ENCODE assay signal across 13 mouse cellular contexts in genomic region chr9:46272070-46272469, GRCm38 (mm10). TPM values are rescaled to one million over a fixed set of nuclear protein-coding genes. Genes with fewer than 3 reads are reported as not detected.
A peak's percentile ranks its signal among the peaks of the same experiment; 100 is the strongest.
DNase-seq lines count a peak whose midpoint lies in the region; ATAC-seq and TF ChIP-seq lines count a peak whose summit lies in the region.
"Had no signal": no experiment of that assay in that cellular context is flagged by ENCODE, and none has a peak within 500 bp of the region (broad histone marks: within the 10 kb centered on the region; RNA-seq: fewer than 3 reads in every experiment).

No protein-coding gene starts in this region.

- peak overlapping the region; percentile 97 for H3K4me3 ChIP-seq in megakaryocyte, embryonic 14.5 days (replicated peaks)
- H3K4me3 ChIP-seq in limb, embryonic 14.5 days (replicated peaks; ENCODE audit: low read length), result 0 out of 2 replicates have a peak overlapping the region, but pooled peaks have one; percentile 82

- H3K27me3 ChIP-seq in megakaryocyte, embryonic 14.5 days (replicated peaks), result peaks cover 33% of the 10 kb centered on the region
- H3K27me3 ChIP-seq in limb, embryonic 14.5 days (ENCODE audit: control insufficient read depth, insufficient read depth, low read length), result no peaks in the 10 kb centered on the region

- DNase-seq in adrenal gland, postnatal 14 days, result peak; percentile 3
- DNase-seq in adrenal gland, postnatal 10 days, result no peak
- DNase-seq in limb, embryonic 14.5 days (ENCODE audit: low spot score), result no peak
- DNase-seq in thymus, postnatal 14 days, result peak; percentile 39
- DNase-seq in cerebellum, adult 8-10 months, result no peak
- no peak for DNase-seq in cerebellum, postnatal 36 days
- DNase-seq: cerebellum, postnatal 14 days; right cerebral cortex, postnatal 25 days had no signal

- H3K4me2 ChIP-seq in limb, embryonic 14.5 days (replicated peaks; ENCODE audit: low read depth, low read length, severe bottlenecking), result no peak overlapping the region

- no peak for TF ChIP-seq POLR2A in limb, embryonic 14.5 days (IDR thresholded peaks at IDR 0.05; ENCODE audit: borderline replicate concordance, extremely low read depth, insufficient read depth, insufficient read length)

- no peak for ATAC-seq in megakaryocyte, adult 5-6 weeks (ENCODE audit: poor library complexity, severe bottlenecking)
- ATAC-seq in limb, embryonic 14.5 days (ENCODE audit: low FRiP score, low read depth), result no peak

- 88% methylated on average over 9 of the region's 9 CpGs for WGBS in limb, embryonic 14.5 days

- peaks cover 28% of the 10 kb centered on the region for H3K36me3 ChIP-seq in megakaryocyte, embryonic 14.5 days (replicated peaks; ENCODE audit: low read length)
- peaks cover 26% of the 10 kb centered on the region for H3K36me3 ChIP-seq in limb, embryonic 14.5 days (ENCODE audit: control insufficient read depth, insufficient read depth, low read length)

- no peak overlapping the region for H3K27ac ChIP-seq in limb, embryonic 14.5 days (replicated peaks; ENCODE audit: low read depth, low read length)
- H3K27ac ChIP-seq: macrophage had no signal

- H3K9ac ChIP-seq in limb, embryonic 14.5 days (ENCODE audit: low read depth, low read length, severe bottlenecking), result no peak overlapping the region

- no peaks in the 10 kb centered on the region for H3K9me3 ChIP-seq in megakaryocyte, embryonic 14.5 days
- no peaks in the 10 kb centered on the region for H3K9me3 ChIP-seq in limb, embryonic 14.5 days (ENCODE audit: control insufficient read depth, low read length)

- peaks cover 77% of the 10 kb centered on the region for H3K4me1 ChIP-seq in megakaryocyte, embryonic 14.5 days
- H3K4me1 ChIP-seq in limb, embryonic 14.5 days (ENCODE audit: control insufficient read depth, insufficient read depth, low read length), result peaks cover 5% of the 10 kb centered on the region; the same call in 1 of the 2 replicates

RNA-seq across cellular contexts. Expression of gene Zpr1, which starts 0.8 kb away (rescaled TPM):
- 44.3 and 52.0 TPM in 2 replicates for total RNA-seq in adrenal gland, postnatal 14 days (2021)
- 10 to 100 TPM; 28.9 to 35.5 TPM for total RNA-seq in adrenal gland, postnatal 10 days (2021)
- polyA plus RNA-seq in megakaryocyte, embryonic 14.5 days (2012; ENCODE audit: insufficient read depth, low replicate concordance), result 4.3 and 19.8 TPM in 2 replicates
- 23.5 and 23.8 TPM in 2 replicates for total RNA-seq in megakaryocyte, adult 5-6 weeks (2015)
- total RNA-seq in megakaryocyte, adult 5-6 weeks (2017), result 26.3 and 28.8 TPM in 2 replicates
- 28.2 and 38.7 TPM in 2 replicates for polyA plus RNA-seq in limb, embryonic 14.5 days (2012; rRNA removed)
- 54.2 and 59.9 TPM in 2 replicates for polyA plus RNA-seq in limb, embryonic 14.5 days (2014; fragmentation: Nextera tagmentation; extraction: Ambion mirVana)

RNA-seq across cellular contexts. Expression of gene Apoa5, which starts 3.6 kb away (rescaled TPM):
- total RNA-seq in adrenal gland, postnatal 14 days (2021), result 4.7 and 74.9 TPM in 2 replicates
- total RNA-seq in adrenal gland, postnatal 10 days (2021), result 10 to 100 TPM; 31.4 to 92.9 TPM
- not detected in 2 replicates for polyA plus RNA-seq in megakaryocyte, embryonic 14.5 days (2012; ENCODE audit: insufficient read depth, low replicate concordance)
- not detected in 2 replicates for total RNA-seq in megakaryocyte, adult 5-6 weeks (2015)
- total RNA-seq in megakaryocyte, adult 5-6 weeks (2017), result 0.11 TPM in 1 of 2 replicates, not detected in the other
- polyA plus RNA-seq in limb, embryonic 14.5 days (2012; rRNA removed), result not detected in 2 replicates
- not detected in 2 replicates for polyA plus RNA-seq in limb, embryonic 14.5 days (2014; fragmentation: Nextera tagmentation; extraction: Ambion mirVana)
- polyA plus RNA-seq: macrophage; urinary bladder, adult 2 months had no signal

RNA-seq across cellular contexts. Expression of gene Bud13, which starts 10.7 kb away (rescaled TPM):
- 9.3 and 16.2 TPM in 2 replicates for total RNA-seq in adrenal gland, postnatal 14 days (2021)
- total RNA-seq in adrenal gland, postnatal 10 days (2021), result 10 to 100 TPM in 1 of 2 experiments, 1 to 10 TPM in 1; 9.5 to 10.4 TPM
- polyA plus RNA-seq in megakaryocyte, embryonic 14.5 days (2012; ENCODE audit: insufficient read depth, low replicate concordance), result 4.0 and 8.1 TPM in 2 replicates
- total RNA-seq in megakaryocyte, adult 5-6 weeks (2015), result 10.5 and 12.3 TPM in 2 replicates
- total RNA-seq in megakaryocyte, adult 5-6 weeks (2017), result 12.2 and 14.1 TPM in 2 replicates
- 23.1 and 23.4 TPM in 2 replicates for polyA plus RNA-seq in limb, embryonic 14.5 days (2012; rRNA removed)
- 19.2 and 23.7 TPM in 2 replicates for polyA plus RNA-seq in limb, embryonic 14.5 days (2014; fragmentation: Nextera tagmentation; extraction: Ambion mirVana)

RNA-seq across cellular contexts. Expression of gene Apoa4, which starts 31.6 kb away (rescaled TPM):
- 0.86 and 4.1 TPM in 2 replicates for total RNA-seq in adrenal gland, postnatal 14 days (2021)
- total RNA-seq in adrenal gland, postnatal 10 days (2021), result 1 to 10 TPM; 2.9 to 8.5 TPM
- polyA plus RNA-seq in megakaryocyte, embryonic 14.5 days (2012; ENCODE audit: insufficient read depth, low replicate concordance), result not detected in 2 replicates
- total RNA-seq in megakaryocyte, adult 5-6 weeks (2015), result not detected in 2 replicates
- total RNA-seq in megakaryocyte, adult 5-6 weeks (2017), result not detected in 2 replicates
- polyA plus RNA-seq in limb, embryonic 14.5 days (2012; rRNA removed), result 1.4 and 2.8 TPM in 2 replicates
- not detected in 2 replicates for polyA plus RNA-seq in limb, embryonic 14.5 days (2014; fragmentation: Nextera tagmentation; extraction: Ambion mirVana)
- total RNA-seq: gastrocnemius, postnatal 36 days had no signal
- polyA plus RNA-seq: macrophage had no signal

RNA-seq across cellular contexts. Expression of gene Apoc3, which starts 36.6 kb away (rescaled TPM):
- 9.9 and 222 TPM in 2 replicates for total RNA-seq in adrenal gland, postnatal 14 days (2021)
- total RNA-seq in adrenal gland, postnatal 10 days (2021), result 10 to 100 TPM; 25.1 to 63.1 TPM
- polyA plus RNA-seq in megakaryocyte, embryonic 14.5 days (2012; ENCODE audit: insufficient read depth, low replicate concordance), result not detected in 2 replicates
- total RNA-seq in megakaryocyte, adult 5-6 weeks (2015), result not detected in 2 replicates
- not detected in 2 replicates for total RNA-seq in megakaryocyte, adult 5-6 weeks (2017)
- polyA plus RNA-seq in limb, embryonic 14.5 days (2012; rRNA removed), result not detected in 2 replicates
- not detected in 2 replicates for polyA plus RNA-seq in limb, embryonic 14.5 days (2014; fragmentation: Nextera tagmentation; extraction: Ambion mirVana)
- polyA plus RNA-seq: macrophage had no signal

Comparison
In these comparisons a context has a peak if more than half of its experiments do, and no peak if none do; other contexts are left out.
1. DNase-seq: peak in adrenal gland, postnatal 14 days (single experiment) and thymus, postnatal 14 days (single experiment); none in adrenal gland, postnatal 10 days (single experiment), limb, embryonic 14.5 days (single experiment), cerebellum, adult 8-10 months (single experiment) and cerebellum, postnatal 36 days (0 of 2).